Mouse (Mus musculus) liver, embryonic 14.5 days (tissue): ENCODE data around the gene Plxnd1.

Source experiments
- CTCF ChIP-seq: IDR thresholded peaks from 2 replicates; pipeline ENCODE4 v1.5.1; 2016; ENCODE audit warnings: antibody characterized with exemption, low read depth, control low read depth
- EP300 ChIP-seq: IDR thresholded peaks from 2 replicates; pipeline ENCODE4 v1.6.1; 2016; ENCODE audit warnings: antibody characterized with exemption, low read depth

- TF ChIP-seq CTCF: no peak
- TF ChIP-seq EP300: no peak
These were observed 17.0 kb downstream of the Plxnd1 start for GRCm38 (mm10) chr6:115977810-115978209.
